Mouse (Mus musculus): Measurements from ENCODE around the gene Gm10800. TPM values are rescaled to one million over a fixed set of nuclear protein-coding genes. Genes with fewer than 3 reads are reported as not detected.
"Not testable (repeated sequence)": the region's sequence is repeated elsewhere in the genome, so short reads cannot be mapped to it uniquely, and the experiment has no call there.

The Gm10800 gene
- total RNA-seq (2021): 1 to 10 TPM in 1 of 2 experiments, under 1 TPM in 1; 0.66 to 1.3 TPM
- long read RNA-seq, experiment 1: 0 reads
- long read RNA-seq, experiment 2: 0 reads

DNA sequence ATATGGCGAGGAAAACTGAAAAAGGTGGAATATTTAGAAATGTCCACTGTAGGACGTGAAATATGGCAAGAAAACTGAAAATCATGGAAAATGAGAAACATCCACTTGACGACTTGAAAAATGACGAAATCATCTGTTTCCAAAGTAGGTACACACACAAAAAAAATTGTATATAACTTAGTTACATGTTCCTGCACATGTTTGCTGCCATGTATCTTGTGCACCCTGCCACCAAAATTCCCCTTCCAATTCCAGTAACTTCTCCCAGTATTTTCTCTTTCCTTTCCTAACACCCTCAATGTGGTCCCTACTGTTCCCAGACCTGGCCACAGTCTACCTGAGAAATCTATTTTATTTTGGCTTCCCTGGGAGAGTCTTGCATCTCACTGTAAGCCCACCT, at the start of gene Gm10800:
Gene Gm10800, minus strand, starts transcription at position 101 of the 400 bp plus-strand sequence.
- H3K4me3 ChIP-seq; intact Hi-C loops (cut with DNase I); DNase-seq (ENCODE audit: extremely low spot score in 1 of 2, low spot score in 2 of 2); H3K27ac ChIP-seq: not testable (repeated sequence)

DNA sequence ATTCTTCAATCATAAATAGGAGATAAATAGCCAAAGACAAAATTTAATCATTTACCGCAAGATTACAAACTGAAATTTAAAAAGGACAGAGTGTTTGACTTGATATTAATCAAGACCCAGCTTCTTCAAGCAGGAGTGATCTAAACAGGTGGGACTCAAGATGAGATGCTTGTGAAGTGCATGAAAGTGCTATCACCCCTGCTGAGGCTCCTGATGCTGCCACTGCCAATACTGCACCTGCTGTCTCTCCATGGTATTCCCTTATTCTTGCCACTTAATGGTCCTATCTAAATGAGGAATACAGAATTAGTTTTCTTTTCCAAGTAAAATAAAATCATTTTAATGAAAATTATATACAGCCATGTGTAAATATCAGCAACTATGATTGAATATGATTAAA, 30.4 kb upstream of the Gm10800 start:
- DNase-seq (ENCODE audit: extremely low spot score in 1 of 2, low spot score in 2 of 2): no peak
- TF ChIP-seq CTCF (IDR thresholded peaks at IDR 0.05): no peak
- intact Hi-C loops (cut with DNase I): no loop called here
- no peak overlapping the region for H3K4me3 ChIP-seq
- no peak overlapping the region for H3K27ac ChIP-seq

DNA sequence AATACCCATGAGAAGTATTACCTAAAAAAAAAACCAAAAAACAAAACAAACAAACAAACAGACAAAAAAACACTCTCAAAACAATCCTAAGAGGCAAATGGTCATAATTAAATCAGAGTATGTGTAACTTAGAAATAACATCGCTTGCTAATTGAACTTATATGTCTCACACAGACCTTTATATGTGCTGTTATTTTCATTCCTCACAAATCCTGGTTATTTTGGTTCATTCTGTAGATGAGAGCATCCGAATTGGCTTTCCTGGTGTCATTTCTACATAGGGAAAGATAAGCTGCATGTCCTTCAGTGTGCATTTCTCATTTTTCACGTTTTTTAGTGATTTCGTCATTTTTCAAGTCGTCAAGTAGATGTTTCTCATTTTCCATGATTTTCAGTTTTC, 5.2 kb downstream of the Gm10800 start, which contains the start of gene Gm10801:
Gene Gm10801, plus strand, starts transcription at position 301 of the 400 bp plus-strand sequence.
- intact Hi-C loops (cut with DNase I); DNase-seq (ENCODE audit: extremely low spot score in 1 of 2, low spot score in 2 of 2); H3K27ac ChIP-seq; H3K4me3 ChIP-seq: not testable (repeated sequence)

Other genes starting within 250 kb of the Gm10800 start
- gene Gm10801, start 5.1 kb downstream of the Gm10800 start, total RNA-seq (2021): not detected